Mouse (Mus musculus): ENCODE measurements around the gene Sart3.

The Sart3 gene

DNA sequence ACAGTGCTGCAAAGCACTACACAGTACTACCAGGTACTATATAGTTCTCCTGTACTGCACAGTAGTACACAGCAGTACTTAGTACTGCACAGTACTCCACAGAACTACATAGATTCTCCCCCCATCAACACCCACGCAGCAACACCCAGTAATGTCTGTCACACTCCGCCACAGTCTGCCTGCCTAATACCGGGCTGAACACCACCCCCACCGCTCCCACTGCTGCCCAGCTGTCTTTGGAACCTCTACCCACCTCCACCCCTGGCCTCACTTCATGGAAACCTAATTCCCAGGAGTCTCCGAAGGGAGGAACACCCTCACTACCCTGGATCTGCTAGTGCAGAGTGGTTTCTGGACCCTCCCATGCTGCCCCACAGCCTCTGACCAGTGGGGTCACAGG lies 8.5 kb upstream of the Sart3 start:
- POLR2A ChIA-PET, result no interaction called here
- CTCF ChIA-PET, result no interaction called here

DNA sequence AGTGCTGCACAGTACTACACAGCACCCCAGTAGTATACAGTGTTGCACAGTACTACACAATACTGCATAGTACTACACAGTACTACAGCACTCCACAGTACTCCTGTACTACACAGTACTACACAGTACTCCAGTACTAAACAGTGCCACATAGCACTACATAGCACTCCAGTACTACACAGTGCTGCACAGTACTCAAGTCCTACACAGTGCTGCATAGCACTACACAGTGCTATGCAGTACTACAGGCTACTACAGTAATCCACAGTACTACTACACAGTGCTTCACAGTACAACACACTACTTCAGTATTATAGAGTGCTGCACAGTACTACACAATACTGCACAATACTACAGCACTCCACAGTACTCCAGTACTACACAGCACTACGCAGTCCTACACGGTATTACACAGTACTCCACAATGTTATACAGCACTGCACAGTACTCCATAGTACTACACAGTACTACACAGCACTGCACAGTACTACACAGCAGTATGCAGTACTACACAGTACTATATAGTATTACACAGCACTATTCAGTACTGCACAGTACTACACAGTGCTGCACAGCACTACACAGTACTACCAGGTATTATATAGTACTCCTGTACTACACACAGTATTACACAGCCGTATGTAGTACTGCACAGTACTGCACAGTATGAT lies 7.9 kb upstream of the Sart3 start:
- ChIA-PET CTCF (no interaction called here), POLR2A (no interaction called here)

DNA sequence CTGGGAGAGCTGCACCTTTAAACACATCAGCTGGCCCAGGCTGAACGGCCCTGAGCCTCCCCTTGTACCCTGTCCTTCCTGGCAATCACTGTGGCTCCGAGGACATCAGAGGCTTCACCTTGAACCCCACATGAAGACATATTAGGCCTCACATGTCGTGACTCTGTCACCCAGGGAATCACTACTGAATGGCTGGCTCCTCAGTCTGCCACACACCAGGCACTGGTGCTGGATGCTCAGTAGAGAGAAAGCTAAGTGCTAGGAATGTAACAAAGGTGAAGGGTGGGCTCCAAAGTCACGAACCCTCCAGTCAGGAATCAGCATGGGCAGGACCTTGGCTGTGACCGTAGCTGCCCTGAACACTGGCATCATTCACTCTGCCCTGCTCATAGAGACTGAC lies 7.3 kb upstream of the Sart3 start:
- ChIA-PET CTCF (no interaction called here), POLR2A (interaction anchor here in 1 of 4 experiments (0.6 kb wide), 1 partner anchor 236 kb away, joined by 3 read pairs; no protein-coding TSS in a partner anchor)

DNA sequence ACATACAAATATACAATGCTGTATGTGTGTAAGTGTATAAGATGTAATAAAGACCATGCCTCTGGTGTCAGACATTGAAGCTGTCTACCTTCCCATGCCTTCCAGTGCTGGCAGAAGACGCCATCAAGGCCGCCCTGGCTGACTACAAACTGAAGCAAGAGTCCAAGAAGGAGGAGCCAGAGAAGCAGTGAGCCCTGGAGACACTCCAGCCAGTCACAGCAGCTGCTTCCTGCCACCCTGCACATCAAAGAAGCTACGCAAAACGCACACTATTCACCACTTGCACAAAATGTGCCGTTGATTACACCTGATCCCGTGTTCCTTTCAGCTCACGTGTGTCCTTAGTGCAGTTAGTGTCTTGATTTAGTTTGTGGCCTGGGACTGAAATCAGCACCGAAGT lies 5.4 kb upstream of the Sart3 start:
- ChIA-PET CTCF (interaction anchor here in 1 of 4 experiments (0.6 kb wide), 1 partner anchor 492 kb away, joined by 3 read pairs; no protein-coding TSS in a partner anchor), POLR2A (interaction anchor here in 1 of 4 experiments (0.8 to 1.2 kb wide), 3 partner anchors 11 to 96 kb away, joined by 3 read pairs; partner anchors contain the start of gene Ficd)

DNA sequence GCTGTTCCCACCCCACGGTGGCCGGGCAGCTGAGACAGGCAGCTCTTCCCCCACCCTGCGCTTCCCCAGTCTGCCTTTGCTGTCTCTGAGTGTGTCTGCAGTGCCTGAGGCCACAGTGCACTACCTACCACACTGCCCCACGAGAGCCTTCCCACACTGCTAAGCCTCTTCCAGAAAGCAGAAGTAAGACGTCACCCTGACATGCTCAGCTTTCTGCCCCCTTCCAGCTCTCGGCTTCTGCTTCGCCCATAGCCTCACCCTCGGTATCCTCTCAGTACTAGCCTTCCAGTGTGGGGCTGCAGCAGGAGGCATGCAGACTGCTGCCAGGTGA lies 4.6 kb upstream of the Sart3 start:
- CTCF ChIA-PET, result interaction anchor here in 1 of 4 experiments (1.0 to 2.2 kb wide), 3 partner anchors 29 to 68 kb away, joined by 3 to 7 read pairs (median 6); no protein-coding TSS in a partner anchor
- POLR2A ChIA-PET, result interaction anchor here in 1 of 4 experiments (1.2 kb wide), 1 partner anchor 96 kb away, joined by 3 read pairs; no protein-coding TSS in a partner anchor

DNA sequence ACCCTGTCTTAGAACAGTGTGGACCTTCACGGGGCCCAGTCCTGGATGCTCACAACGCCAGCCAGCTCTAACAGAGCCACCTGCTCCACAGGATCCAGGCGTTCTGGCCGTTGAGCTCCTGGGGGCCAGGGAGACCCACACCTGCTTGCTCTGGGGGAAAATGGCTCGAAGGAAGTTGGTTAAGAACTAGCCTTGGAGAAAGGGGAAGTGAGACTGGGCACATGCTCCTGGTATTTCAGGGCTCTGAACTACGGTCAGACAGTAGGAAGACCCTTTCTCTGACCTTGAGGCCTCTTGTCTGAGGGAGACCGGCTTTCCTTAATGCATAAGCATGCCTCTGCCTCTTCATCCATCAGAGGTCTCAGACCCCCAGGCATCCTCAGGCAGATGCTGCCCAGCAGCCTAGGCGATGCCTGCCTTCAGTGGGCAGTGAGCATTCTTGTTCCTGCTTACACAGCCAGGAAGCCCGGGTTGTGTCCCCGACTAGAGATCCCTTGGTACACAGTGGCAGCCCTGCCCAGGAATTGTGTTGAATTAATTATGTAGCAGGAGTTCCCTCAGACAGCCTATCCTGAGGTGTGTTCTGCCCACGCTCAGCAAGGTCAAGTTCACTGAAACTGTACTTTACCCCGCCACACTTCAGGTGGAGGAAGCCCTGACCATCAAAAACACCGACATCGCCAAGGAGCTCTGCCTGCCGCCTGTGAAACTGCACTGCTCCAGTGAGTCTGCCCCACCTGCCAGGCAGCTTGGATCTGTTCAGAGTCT lies 4.0 kb upstream of the Sart3 start:
- ChIA-PET CTCF (interaction anchor here in 3 of 4 experiments (0.6 to 6.7 kb wide), 6 partner anchors 29 to 200 kb away, joined by 3 to 113 read pairs (median 6); no protein-coding TSS in a partner anchor), POLR2A (interaction anchor here in 2 of 4 experiments (1.2 to 1.3 kb wide), 2 partner anchors 8 to 96 kb away, joined by 3 read pairs; no protein-coding TSS in a partner anchor)

DNA sequence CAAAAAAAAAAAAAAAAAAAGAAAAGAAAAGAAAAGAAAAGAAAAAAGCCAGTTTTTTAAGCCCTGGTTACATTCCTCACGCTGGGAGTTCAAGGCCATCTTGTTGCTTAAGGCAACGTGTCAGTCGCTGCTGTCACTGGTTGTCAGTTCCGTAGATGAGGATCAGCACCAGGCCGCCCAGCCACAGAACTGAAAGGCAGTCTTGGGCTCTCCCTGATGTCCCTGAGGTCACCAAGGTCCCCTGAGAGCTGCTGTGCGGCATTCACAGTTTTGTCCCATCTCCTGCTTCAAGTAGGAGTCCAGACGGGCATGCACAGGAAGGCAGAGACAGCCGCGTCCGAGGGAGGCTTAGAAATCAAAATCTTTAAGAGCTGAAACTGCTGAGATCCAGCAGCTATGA lies 3.3 kb upstream of the Sart3 start:
- ChIA-PET CTCF (interaction anchor here in 2 of 4 experiments (0.7 to 6.7 kb wide), 5 partner anchors 33 to 378 kb away, joined by 3 to 113 read pairs (median 6); no protein-coding TSS in a partner anchor), POLR2A (interaction anchor here in 2 of 4 experiments (0.7 to 1.3 kb wide), 4 partner anchors 8 to 97 kb away, joined by 3 to 4 read pairs (median 3); no protein-coding TSS in a partner anchor)

DNA sequence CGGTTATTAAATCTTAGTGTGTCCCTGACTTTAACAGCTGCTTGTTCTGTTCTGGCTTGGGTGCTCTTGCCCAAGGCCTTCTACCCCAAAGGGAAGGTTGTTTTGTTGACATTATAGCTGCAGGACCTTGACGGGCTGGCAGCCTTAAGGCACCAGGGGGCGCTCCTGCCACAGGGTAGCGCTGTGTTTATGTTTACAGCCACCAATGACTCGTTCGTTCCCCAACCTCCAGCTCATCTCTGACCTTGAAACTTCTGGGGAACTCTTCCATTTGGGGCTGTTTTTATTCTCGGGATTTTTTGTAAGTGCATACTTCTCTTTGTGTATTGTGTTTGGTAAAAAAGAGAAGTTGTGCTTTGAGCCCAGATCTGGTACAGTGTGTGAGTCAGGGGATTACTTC lies 1.4 kb upstream of the Sart3 start:
- ChIA-PET CTCF (interaction anchor here (0.5 to 6.7 kb wide), 62 partner anchors 8 to 1283 kb away, joined by 3 to 113 read pairs (median 4); partner anchors contain the start of genes Tmem119 (in 2 of the 4), Coro1c (in 1 of the 4), Tmem211 (in 1 of the 4) and Wscd2 (in 1 of the 4)), POLR2A (interaction anchor here (0.5 to 4.7 kb wide), 50 partner anchors 9 to 493 kb away, joined by 3 to 37 read pairs (median 4); partner anchors contain the start of gene Ficd (in 2 of the 4))

DNA sequence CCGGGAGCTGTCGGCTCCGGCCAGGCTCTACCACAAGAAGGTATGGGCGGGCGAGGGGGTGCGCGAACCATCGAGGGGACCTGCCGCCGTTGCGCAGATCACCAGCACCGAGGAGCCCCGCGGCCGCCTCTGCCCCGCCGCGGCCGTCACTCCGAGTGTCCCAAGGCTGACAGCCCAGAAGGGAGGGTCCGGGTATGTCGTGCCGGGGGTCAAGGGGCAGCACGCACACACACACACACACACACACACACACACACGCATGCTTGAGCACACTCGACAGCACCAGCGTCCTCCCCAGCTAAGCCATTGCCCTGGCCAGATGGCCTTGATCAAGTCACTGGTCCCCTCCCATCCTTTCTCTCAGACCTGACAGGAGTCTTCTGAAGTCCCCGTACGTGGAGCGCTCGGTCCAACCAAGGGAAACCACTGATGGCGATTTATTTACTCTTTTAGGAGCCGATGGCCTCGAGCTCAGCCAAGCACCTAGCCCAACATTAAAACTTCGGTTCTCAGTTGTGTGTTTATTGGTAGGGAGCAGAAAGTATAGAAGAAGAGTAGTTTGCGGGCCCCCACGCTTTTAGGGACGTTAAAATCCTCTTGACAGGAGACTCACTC lies 702 bp upstream of the Sart3 start:
- POLR2A ChIA-PET, result interaction anchor here (0.5 to 4.7 kb wide), 74 partner anchors 9 to 546 kb away, joined by 3 to 37 read pairs (median 4); partner anchors contain the start of genes Ficd (in 2 of the 4), Coro1c (in 1 of the 4), Tmem119 (in 1 of the 4) and Tmem211 (in 1 of the 4)

DNA sequence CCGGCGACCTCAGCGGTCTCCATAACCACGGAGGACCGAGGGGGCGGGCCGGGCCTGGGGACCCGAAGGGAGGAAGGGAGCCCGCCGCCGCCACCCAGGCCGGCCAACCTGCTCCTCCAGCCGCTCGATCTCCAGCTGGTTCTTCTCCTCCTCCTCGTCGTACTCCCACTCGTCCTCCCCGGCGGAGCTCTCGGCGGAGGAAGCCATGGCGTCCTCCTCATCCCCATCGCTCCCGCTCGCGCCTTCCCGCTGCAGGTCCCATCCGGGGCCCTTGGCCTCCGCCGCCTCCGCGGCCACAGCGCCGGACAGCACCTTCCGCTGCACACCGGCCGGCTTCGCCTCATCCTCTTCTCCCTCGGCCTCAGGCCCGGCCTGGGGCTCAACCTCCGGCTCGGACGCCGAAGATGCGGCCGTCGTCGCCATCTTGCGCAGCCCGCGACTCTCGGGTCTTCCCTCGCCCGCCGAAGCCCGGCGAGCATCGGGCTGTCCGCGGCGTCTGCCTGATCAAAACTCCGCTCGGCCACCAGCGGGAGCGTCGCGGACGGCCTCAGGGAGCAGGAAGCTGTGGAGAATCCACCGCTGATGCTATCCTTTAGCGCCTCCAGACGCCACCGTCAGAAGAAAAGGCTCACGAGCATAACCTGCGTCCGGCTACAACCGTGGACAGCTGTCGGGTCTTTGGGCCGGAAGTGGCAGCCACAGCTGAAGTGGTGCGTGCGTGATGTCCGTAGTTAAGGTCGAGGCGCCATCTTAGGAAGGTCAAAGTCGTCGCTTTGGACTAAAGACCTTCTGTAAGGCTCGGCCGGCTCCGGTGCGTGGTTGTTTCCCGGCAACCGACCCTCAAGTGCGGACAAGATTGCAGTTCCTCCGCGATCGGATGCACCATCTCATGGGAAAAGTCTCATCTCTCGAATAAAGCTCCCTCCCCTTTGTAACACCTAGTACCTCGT lies 822 bp downstream of the Sart3 start:
- POLR2A ChIA-PET, result interaction anchor here (0.6 to 4.7 kb wide), 42 partner anchors 8 to 825 kb away, joined by 3 to 37 read pairs (median 4); partner anchors contain the start of genes Ficd (in 2 of the 4), Coro1c (in 1 of the 4) and Tmem119 (in 1 of the 4)
- CTCF ChIA-PET, result interaction anchor here (0.6 to 6.7 kb wide), 8 partner anchors 24 to 305 kb away, joined by 3 to 113 read pairs (median 9); partner anchors contain the start of gene 1700069L16Rik (in 1 of the 4)

More for the DNA sequence above, 702 bp upstream of the Sart3 start:
- CTCF ChIA-PET, result interaction anchor here (0.5 to 6.7 kb wide), 68 partner anchors 9 to 1677 kb away, joined by 3 to 113 read pairs (median 4); partner anchors contain the start of genes Tmem119 (in 2 of the 4), Coro1c (in 1 of the 4), Tmem211 (in 1 of the 4) and Wscd2 (in 1 of the 4)

DNA sequence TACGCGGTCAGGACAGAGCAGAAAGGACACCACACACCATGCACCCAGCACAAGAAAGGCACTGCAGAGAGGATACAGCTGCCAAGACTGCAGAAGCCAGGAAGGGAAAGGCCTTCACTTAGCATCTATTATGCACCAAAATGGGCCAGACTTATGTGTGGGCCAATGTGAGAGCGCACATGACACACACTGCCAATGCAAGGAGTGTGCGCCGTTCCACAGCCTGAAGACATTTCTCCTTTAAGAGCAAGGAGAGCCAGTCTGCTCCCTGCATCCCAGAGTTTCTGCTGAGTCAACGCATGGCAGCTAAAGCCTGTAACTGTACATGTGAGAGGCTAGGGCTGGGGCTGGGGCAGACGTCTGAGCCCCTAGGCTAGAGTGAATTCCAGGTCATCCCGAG lies 3.5 kb downstream of the Sart3 start:
- POLR2A ChIA-PET, result interaction anchor here in 2 of 4 experiments (0.8 to 1.6 kb wide), 3 partner anchors 30 to 348 kb away, joined by 3 read pairs; no protein-coding TSS in a partner anchor
- CTCF ChIA-PET, result interaction anchor here in 1 of 4 experiments (0.6 kb wide), 1 partner anchor 297 kb away, joined by 6 read pairs; no protein-coding TSS in a partner anchor

DNA sequence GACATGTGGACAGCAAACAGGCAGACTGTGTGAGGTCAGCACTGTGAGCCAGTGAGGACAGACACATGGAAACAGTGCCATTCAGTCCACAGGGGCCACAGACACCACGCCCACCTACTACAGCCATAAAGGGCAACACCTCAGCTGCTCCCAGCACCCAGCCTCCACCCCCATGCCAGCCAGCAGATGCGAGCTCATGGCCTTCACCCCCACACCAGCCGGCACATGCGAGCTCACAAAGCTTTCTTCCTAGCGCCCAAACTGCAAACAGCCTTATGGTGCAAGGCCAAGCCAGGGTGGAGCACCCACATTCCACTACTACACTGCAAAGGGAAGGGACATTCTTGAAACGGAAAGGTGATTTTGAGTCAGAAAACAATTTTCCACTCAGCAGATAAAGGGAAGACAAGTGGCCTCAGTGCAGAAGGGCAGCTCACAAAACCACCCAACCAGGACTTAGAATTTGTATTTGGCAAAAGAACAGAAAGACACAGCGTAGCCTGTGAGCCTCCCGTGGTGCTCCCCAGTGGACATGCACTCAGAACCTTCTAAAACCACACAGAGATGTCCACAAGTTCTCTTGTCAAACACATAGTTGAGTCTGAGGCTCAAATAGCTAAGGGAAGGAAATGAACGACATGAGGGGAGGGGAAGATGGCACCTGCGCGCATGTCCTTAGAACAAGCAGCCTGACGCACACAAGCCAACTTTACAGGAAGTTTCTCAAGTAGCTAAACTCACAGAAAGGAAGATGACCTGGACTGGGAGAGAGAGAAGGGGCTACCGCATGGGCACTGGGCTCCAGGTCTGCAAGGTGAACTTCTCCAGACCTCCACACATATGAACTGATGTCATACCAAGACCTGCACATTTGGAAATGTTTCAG lies 6.4 kb downstream of the Sart3 start:
- CTCF ChIA-PET, result interaction anchor here in 1 of 4 experiments (0.6 kb wide), 1 partner anchor 592 kb away, joined by 3 read pairs; no protein-coding TSS in a partner anchor
- POLR2A ChIA-PET, result interaction anchor here in 1 of 4 experiments (0.9 to 1.6 kb wide), 4 partner anchors 16 to 28 kb away, joined by 3 to 5 read pairs (median 4); no protein-coding TSS in a partner anchor

DNA sequence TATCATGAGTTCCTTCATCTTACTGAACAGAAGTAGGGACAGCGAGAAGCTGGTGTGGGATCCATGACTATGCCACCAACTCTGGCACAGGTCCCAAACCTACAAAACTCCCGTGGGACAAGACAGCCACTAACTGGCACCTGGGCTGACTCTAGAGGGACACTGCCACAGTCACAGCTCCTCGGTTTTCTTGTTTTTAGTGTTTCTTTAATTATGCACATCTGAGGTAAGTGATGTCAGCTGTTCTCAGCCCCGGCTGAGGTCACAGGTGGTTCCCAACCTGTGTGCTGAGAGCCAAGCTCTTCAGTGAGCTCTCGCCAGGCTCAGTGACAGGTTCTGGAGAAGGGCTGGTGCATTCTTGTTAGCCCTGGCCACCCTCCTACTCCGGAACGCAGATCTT lies 7.9 kb downstream of the Sart3 start:
- ChIA-PET CTCF (interaction anchor here in 3 of 4 experiments (0.6 to 2.9 kb wide), 9 partner anchors 9 to 590 kb away, joined by 3 to 10 read pairs (median 4); partner anchors contain the start of genes 1700069L16Rik (in 1 of the 3), Iscu (in 1 of the 3) and Sart3 (in 1 of the 3)), POLR2A (interaction anchor here in 3 of 4 experiments (0.5 to 3.4 kb wide), 17 partner anchors 8 to 441 kb away, joined by 3 to 30 read pairs (median 4); partner anchors contain the start of genes Iscu (in 2 of the 3), Sart3 (in 2 of the 3), Ficd (in 1 of the 3) and Tmem119 (in 1 of the 3))

DNA sequence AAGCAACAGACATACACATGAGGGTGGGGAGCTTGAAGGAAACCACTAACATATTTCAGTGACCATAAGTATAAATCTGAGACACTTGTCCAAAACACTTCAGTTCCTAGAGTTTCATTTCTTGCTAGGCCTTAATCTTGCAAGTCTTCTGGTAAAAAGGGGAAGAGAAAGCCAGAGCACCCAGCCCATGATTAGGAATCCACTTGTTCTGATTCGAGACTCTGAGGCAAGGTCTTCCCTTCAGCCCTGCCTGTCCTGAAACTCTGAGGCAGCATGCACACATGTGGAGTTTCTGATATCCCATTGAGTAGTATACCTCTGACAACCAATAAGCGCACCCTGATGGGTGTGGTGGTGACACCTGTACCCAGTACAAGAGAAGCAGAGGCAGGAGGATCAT lies 10.7 kb downstream of the Sart3 start:
- CTCF ChIA-PET, result interaction anchor here in 2 of 4 experiments (1.0 to 2.9 kb wide), 4 partner anchors 12 to 26 kb away, joined by 3 to 10 read pairs (median 4); partner anchors contain the start of genes Ficd (in 1 of the 2), Iscu (in 1 of the 2) and Sart3 (in 1 of the 2)
- POLR2A ChIA-PET, result interaction anchor here in 2 of 4 experiments (1.3 to 3.4 kb wide), 3 partner anchors 10 to 12 kb away, joined by 3 to 30 read pairs (median 6); partner anchors contain the start of genes Iscu (in 1 of the 2) and Sart3 (in 1 of the 2)

DNA sequence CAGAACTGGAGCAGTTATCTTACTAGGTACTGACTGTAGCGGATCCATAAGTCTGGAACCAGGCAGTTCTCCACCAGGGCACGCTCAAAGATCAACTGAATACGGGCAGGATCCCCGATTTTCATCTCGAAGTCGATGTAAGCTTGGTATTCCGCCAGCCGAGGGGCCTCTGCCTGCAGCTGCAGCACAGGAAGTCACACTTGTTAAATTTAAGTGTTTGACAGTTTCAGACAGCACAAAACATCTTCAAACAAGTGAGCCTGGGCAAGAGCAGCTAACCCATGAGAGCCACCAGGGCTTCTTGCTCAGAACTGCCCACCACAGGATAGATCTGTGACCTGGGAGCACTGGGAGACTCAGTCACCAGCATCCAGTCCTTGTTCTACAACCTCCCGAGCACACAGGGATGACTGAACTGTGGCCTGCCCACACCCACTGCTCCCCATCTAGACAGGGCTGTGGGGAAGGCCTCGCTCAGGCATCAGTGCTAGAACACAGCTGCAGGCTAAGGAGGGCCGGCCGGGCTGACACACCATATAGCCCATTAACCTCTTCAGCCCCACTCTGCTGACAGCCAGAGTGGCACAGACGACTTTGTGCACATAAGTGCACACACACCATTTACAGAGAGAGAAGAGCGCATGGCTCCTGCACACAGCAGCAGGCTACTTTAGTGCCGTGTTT lies 16.8 kb downstream of the Sart3 start:
- CTCF ChIA-PET, result interaction anchor here in 1 of 4 experiments (0.7 kb wide), 1 partner anchor 375 kb away, joined by 3 read pairs; no protein-coding TSS in a partner anchor
- POLR2A ChIA-PET, result interaction anchor here in 2 of 4 experiments (0.7 to 2.4 kb wide), 7 partner anchors 8 to 190 kb away, joined by 3 to 11 read pairs (median 3); partner anchors contain the start of genes Iscu (in 1 of the 2) and Sart3 (in 1 of the 2)

All from embryonic stem cell, embryonic (primary cell).